Mouse (Mus musculus): ENCODE measurements at regions not wholly inside any gene's neighbourhood (a gene's known extent, or its start where the extent isn't known, plus 50 kb on each side); places are given as distances from the start of the nearest gene placed in this dataset.

GRCm38 (mm10) chr6:89245506-89245905 is 116.9 kb downstream of the Plxna1 start:
- no peak for TF ChIP-seq RCOR1 (IDR thresholded peaks at IDR 0.05; ENCODE audit: low read depth, low read length)
- no peak; a peak in 2 of 6 replicates for TF ChIP-seq CTCF (IDR thresholded peaks at IDR 0.05 in 2 of 3, conservative IDR thresholded peaks at IDR 0.05 in 1 of 3; ENCODE audit: control insufficient read depth in 1 of 3, insufficient read depth in 1 of 3, low read depth in 2 of 3, low read length in 3 of 3, poor library complexity in 1 of 3, severe bottlenecking in 1 of 3)
- TF ChIP-seq CHD2 (IDR thresholded peaks at IDR 0.05; ENCODE audit: low read length) = no peak
- no peak for TF ChIP-seq HCFC1 (IDR thresholded peaks at IDR 0.05; ENCODE audit: low read depth, low read length)
- TF ChIP-seq GABPA (IDR thresholded peaks at IDR 0.05; ENCODE audit: low read depth, low read length) = no peak
- no peak for TF ChIP-seq POLR2A (IDR thresholded peaks at IDR 0.05; ENCODE audit: control insufficient read depth in 1 of 2, insufficient read depth in 1 of 2, low read depth in 1 of 2, low read length in 2 of 2, poor library complexity in 1 of 2)
- TF ChIP-seq UBTF (IDR thresholded peaks at IDR 0.05; ENCODE audit: borderline replicate concordance, insufficient read depth, low read depth, low read length) = no peak

Measured in MEL (cell line).